In the genomic region with DNA sequence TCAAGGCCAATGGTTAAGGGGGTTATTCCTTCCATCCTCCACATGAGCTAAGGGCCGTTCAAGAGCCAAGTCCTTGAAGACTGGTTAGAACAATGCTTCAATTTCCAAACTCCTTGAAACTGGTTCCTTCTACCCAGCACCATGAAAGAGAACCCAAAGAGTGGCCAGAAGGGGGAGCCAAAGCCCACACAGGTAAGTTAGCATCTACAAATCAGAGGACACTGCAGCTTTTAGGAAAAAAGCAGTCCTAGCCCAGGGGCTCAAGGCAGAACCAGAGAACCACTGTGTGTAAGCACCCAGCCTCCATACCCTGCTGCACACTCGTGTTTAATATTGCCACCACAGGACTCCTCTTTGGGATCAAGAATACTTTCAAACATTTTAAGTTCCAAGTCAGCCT, we compare ENCODE assay signal across 7 mouse cellular contexts. TPM values are rescaled to one million over a fixed set of nuclear protein-coding genes. Genes with fewer than 3 reads are reported as not detected.
DNase-seq lines count a peak whose midpoint lies in the region; TF ChIP-seq lines count a peak whose summit lies in the region.

No protein-coding gene starts in this region.

- H3K36me3 ChIP-seq in ES-E14 (ENCODE audit: control insufficient read depth, insufficient read depth, low read length, poor library complexity, severe bottlenecking) = peaks cover 11% of the 10 kb centered on the region; the same call in 1 of the 2 replicates

- H3K4me3 ChIP-seq in ES-E14 (ENCODE audit: insufficient read depth in 1 of 2, low read depth in 1 of 2, low read length in 2 of 2, poor library complexity in 1 of 2, severe bottlenecking in 1 of 2) = no peak overlapping the region
- no peak overlapping the region for H3K4me3 ChIP-seq in cerebellum, adult 2 months (replicated peaks; ENCODE audit: insufficient read depth, low read depth, low read length)

- DNase-seq in CD4-positive helper T cell, adult 2 months (ENCODE audit: low read depth, low spot score) = peak; percentile 74
- peak; percentile 69 for DNase-seq in ES-E14 (ENCODE audit: low read depth, low spot score)
- peak; percentile 76 to 80 for DNase-seq in cerebellum, adult 2 months
- DNase-seq in forelimb bud, embryonic 11.5 days (ENCODE audit: low read depth, low spot score) = peak; percentile 61
- DNase-seq in kidney, postnatal 25 days = peak; percentile 69 to 87
- DNase-seq in lung, adult 18-20 months = peak; percentile 50 to 69
- peak; percentile 62 for DNase-seq in right cerebral cortex, adult 18-20 months

- in situ Hi-C loops in ES-E14 (cut with MboI; ENCODE audit: low sequenced_read_pairs in 2 of 2, unreplicated experiment in 2 of 2) = loop anchor here (10.0 to 25.0 kb wide), 2 partner anchors 264 to 272 kb away; no protein-coding TSS in a partner anchor

- peak; percentile 74 for TF ChIP-seq CTCF in cerebellum, adult 2 months (IDR thresholded peaks at IDR 0.05; ENCODE audit: borderline replicate concordance, insufficient read depth, low read depth, low read length)

- H3K9me3 ChIP-seq in ES-E14 (ENCODE audit: control insufficient read depth, insufficient read depth, low read depth, low read length) = no peaks in the 10 kb centered on the region

- H3K4me1 ChIP-seq in ES-E14 (ENCODE audit: control insufficient read depth in 2 of 2, insufficient read depth in 2 of 2, low read length in 2 of 2, poor library complexity in 1 of 2) = 0 out of 4 replicates have a peak, but pooled peaks cover 0 to 2% of the 10 kb centered on the region in 2 experiments
- H3K4me1 ChIP-seq in cerebellum, adult 2 months (ENCODE audit: control insufficient read depth, insufficient read depth, low read length) = peaks cover 25% of the 10 kb centered on the region; the same call in 1 of the 2 replicates

- H3K9ac ChIP-seq in ES-E14 (ENCODE audit: insufficient read depth, low read depth, low read length, poor library complexity, severe bottlenecking) = no peak overlapping the region

- 50% methylated on average over 2 of the region's 2 CpGs for WGBS in cerebellum, adult 2 months

- H3K27ac ChIP-seq in ES-E14 (ENCODE audit: insufficient read depth, low read depth, low read length, poor library complexity, severe bottlenecking) = no peak overlapping the region
- H3K27ac ChIP-seq in cerebellum, adult 2 months (ENCODE audit: insufficient read depth, low read length) = no peak overlapping the region

- no peak for TF ChIP-seq POLR2A in cerebellum, adult 2 months (IDR thresholded peaks at IDR 0.05; ENCODE audit: borderline replicate concordance, insufficient read depth, low read length)

- H3K27me3 ChIP-seq in cerebellum, adult 2 months (ENCODE audit: control insufficient read depth, insufficient read depth, low read length) = no peaks in the 10 kb centered on the region

TF ChIP-seq in ES-E14, 5 proteins besides CTCF, POLR2A, EP300 and RAD21:
- TF ChIP-seq CHD2 (IDR thresholded peaks at IDR 0.05; ENCODE audit: low read depth, low read length) = no peak
- no peak for TF ChIP-seq HCFC1 (IDR thresholded peaks at IDR 0.05; ENCODE audit: borderline replicate concordance, insufficient read depth, low read length)
- TF ChIP-seq MAFK (IDR thresholded peaks at IDR 0.05; ENCODE audit: insufficient read depth, low read depth, low read length) = no peak
- no peak for TF ChIP-seq ZC3H11A (IDR thresholded peaks at IDR 0.05; ENCODE audit: borderline replicate concordance, low read depth, low read length)

RNA-seq across cellular contexts. Expression of a gene that starts 11.2 kb away (rescaled TPM):
- 4.2 and 4.5 TPM in 2 replicates for total RNA-seq in ES-E14 (2012; rRNA removed)
- polyA plus RNA-seq in cerebellum, adult 2 months (2012; rRNA removed) = 1.5 and 1.8 TPM in 2 replicates

RNA-seq across cellular contexts. Expression of a gene that starts 45.6 kb away (rescaled TPM):
- total RNA-seq in ES-E14 (2012; rRNA removed) = 0.76 and 1.2 TPM in 2 replicates
- 18.3 and 20.9 TPM in 2 replicates for polyA plus RNA-seq in cerebellum, adult 2 months (2012; rRNA removed)
